Mouse (Mus musculus): ENCODE measurements around the gene Med12l. TPM values are rescaled to one million over a fixed set of nuclear protein-coding genes. Genes with fewer than 3 reads are reported as not detected.

The Med12l gene
- total RNA-seq, 1 experiment from 2014 or later: 14.4 TPM

- no peak for DNase-seq
These were observed 134.5 kb downstream of the Med12l start for GRCm38 (mm10) chr3:59140115-59140514.

- peak; percentile 38 for DNase-seq
These were observed 135.3 kb downstream of the Med12l start for GRCm38 (mm10) chr3:59140941-59141340.

- DNase-seq: peak; percentile 25
These were observed 136.1 kb downstream of the Med12l start for GRCm38 (mm10) chr3:59141507-59142305.

GRCm38 (mm10) chr3:59145194-59145593 is 139.6 kb downstream of the Med12l start:
- no peak for DNase-seq

GRCm38 (mm10) chr3:59149646-59150045 is 144.0 kb downstream of the Med12l start:
- no peak for DNase-seq

GRCm38 (mm10) chr3:59150624-59151023 is 145.0 kb downstream of the Med12l start:
- DNase-seq: no peak

- peak; percentile 38 for DNase-seq
These were observed 147.8 kb downstream of the Med12l start, which contains the start of gene P2ry14 for GRCm38 (mm10) chr3:59153424-59153823. TSS of gene P2ry14 (minus strand) at chr3:59153618.

GRCm38 (mm10) chr3:59154888-59155287 is 149.3 kb downstream of the Med12l start:
- no peak for DNase-seq

GRCm38 (mm10) chr3:59155404-59155803 is 149.8 kb downstream of the Med12l start:
- no peak for DNase-seq

GRCm38 (mm10) chr3:59157048-59157447 is 151.4 kb downstream of the Med12l start:
- no peak for DNase-seq

- DNase-seq: no peak
These were observed 154.8 kb downstream of the Med12l start for GRCm38 (mm10) chr3:59160465-59160864.

GRCm38 (mm10) chr3:59167417-59168054 is 161.9 kb downstream of the Med12l start:
- no peak for DNase-seq

GRCm38 (mm10) chr3:59168476-59168875 is 162.9 kb downstream of the Med12l start:
- no peak for DNase-seq

GRCm38 (mm10) chr3:59169215-59169614 is 163.6 kb downstream of the Med12l start:
- DNase-seq: no peak

- DNase-seq: no peak
These were observed 164.4 kb downstream of the Med12l start for GRCm38 (mm10) chr3:59169921-59170627.

- no peak for DNase-seq
These were observed 169.0 kb downstream of the Med12l start for GRCm38 (mm10) chr3:59174426-59175154.

- DNase-seq: peak; percentile 74
These were observed 169.6 kb downstream of the Med12l start for GRCm38 (mm10) chr3:59175234-59175633.

GRCm38 (mm10) chr3:59176871-59177270 is 171.2 kb downstream of the Med12l start:
- no peak for DNase-seq

- no peak for DNase-seq
These were observed 175.5 kb downstream of the Med12l start for GRCm38 (mm10) chr3:59181134-59181533.

GRCm38 (mm10) chr3:59182129-59182528 is 176.5 kb downstream of the Med12l start:
- no peak for DNase-seq

GRCm38 (mm10) chr3:59185662-59186061 is 180.0 kb downstream of the Med12l start:
- DNase-seq: no peak

GRCm38 (mm10) chr3:59187336-59187735 is 181.7 kb downstream of the Med12l start:
- DNase-seq: no peak

Measured in adrenal gland, postnatal 14 days (tissue).